Mouse (Mus musculus): ENCODE data around the gene S100a3.

GRCm38 (mm10) chr3:90537905-90538296, 22.5 kb upstream of the S100a3 start:
- no peak for TF ChIP-seq CTCF (IDR thresholded peaks at IDR 0.05; ENCODE audit: low read depth)
- TF ChIP-seq EP300 (IDR thresholded peaks at IDR 0.05; ENCODE audit: low read depth): no peak

Data from heart, postnatal 0 days (tissue).